ENCODE assay signal across 8 mouse cellular contexts in the genomic region with DNA sequence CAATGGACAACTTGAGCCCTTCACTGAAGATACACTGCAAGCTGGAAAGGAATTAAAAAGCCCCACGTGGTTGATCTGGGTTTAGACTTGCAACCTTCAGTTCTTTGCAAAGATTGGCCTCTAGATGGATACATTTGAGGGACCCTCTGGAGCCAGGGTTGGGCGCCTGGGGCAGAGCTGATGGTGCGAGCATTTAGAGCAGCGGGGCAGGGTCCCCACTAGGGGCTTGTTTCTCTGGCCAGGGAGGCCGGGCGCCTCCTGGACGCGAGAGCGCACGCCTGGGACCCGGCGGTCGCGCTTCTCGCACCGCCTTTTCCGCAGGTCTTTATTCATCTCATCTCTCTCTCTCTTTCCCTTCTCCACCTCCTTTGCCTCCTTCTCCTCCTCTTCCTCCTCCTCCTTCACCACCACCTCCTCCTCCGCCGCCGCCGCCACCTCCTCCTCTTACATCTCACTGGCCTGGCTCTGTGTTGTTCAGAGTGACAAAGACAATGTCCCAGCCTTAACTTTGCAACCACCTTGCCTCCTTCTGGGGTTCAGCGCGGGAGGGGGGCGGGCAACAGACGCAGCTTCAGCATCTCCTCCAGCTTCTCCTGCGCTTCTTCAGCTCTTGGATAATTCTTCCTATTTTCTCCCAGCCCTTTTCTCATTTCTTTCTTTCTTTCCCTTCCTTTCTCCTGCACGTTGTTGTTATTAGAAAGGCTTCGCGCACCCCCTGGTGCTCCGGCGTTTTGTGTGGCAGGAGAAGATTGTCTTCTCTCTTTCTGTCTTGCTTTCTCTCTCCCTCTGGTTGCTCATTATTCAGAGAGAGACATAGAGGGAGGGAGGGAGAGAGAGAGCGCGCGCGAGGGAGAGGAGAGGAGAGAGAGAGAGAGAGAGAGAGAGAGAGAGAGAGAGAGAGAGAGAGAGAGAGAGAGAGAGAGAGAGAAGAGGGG. TPM values are rescaled to one million over a fixed set of nuclear protein-coding genes. Genes with fewer than 3 reads are reported as not detected.
A peak's percentile ranks its signal among the peaks of the same experiment; 100 is the strongest.
DNase-seq lines count a peak whose midpoint lies in the region; ATAC-seq and TF ChIP-seq lines count a peak whose summit lies in the region.

No protein-coding gene starts in this region.

- TF ChIP-seq CTCF in cerebellum, adult 2 months (IDR thresholded peaks at IDR 0.05; ENCODE audit: borderline replicate concordance, insufficient read depth, low read depth, low read length), result no peak
- TF ChIP-seq CTCF in kidney, adult 2 months (conservative IDR thresholded peaks at IDR 0.05; ENCODE audit: insufficient read depth, insufficient read length, low read depth, low read length), result 0 out of 2 replicates have a peak, but pooled peaks have one; percentile 28
- no peak for TF ChIP-seq CTCF in liver, postnatal 0 days (IDR thresholded peaks at IDR 0.05; ENCODE audit: low read depth)

- no peaks in the 10 kb centered on the region for H3K36me3 ChIP-seq in kidney, adult 2 months (ENCODE audit: control insufficient read depth, insufficient read depth, low read length)
- no peaks in the 10 kb centered on the region for H3K36me3 ChIP-seq in liver, postnatal 0 days (replicated peaks; ENCODE audit: insufficient read depth, low read length)

- WGBS in cerebellum, adult 2 months, result under 1% methylated on average over 32 of the region's 35 CpGs
- WGBS in kidney, adult 2 months, result 2% methylated on average over 35 of the region's 35 CpGs
- 1% methylated on average over 31 of the region's 35 CpGs for WGBS in liver, postnatal 0 days (ENCODE audit: insufficient replicate concordance)

- H3K4me1 ChIP-seq in cerebellum, adult 2 months (ENCODE audit: control insufficient read depth, insufficient read depth, low read length), result no peaks in the 10 kb centered on the region; the same call in 1 of the 2 replicates
- peaks cover 5% of the 10 kb centered on the region; the same call in 1 of the 2 replicates for H3K4me1 ChIP-seq in kidney, adult 2 months (ENCODE audit: control insufficient read depth, insufficient read depth, low read length)
- peaks cover 6% of the 10 kb centered on the region for H3K4me1 ChIP-seq in liver, postnatal 0 days (ENCODE audit: insufficient read depth)

- H3K27me3 ChIP-seq in cerebellum, adult 2 months (ENCODE audit: control insufficient read depth, insufficient read depth, low read length), result no peaks in the 10 kb centered on the region; the same call in 1 of the 2 replicates
- H3K27me3 ChIP-seq in kidney, adult 2 months (replicated peaks; ENCODE audit: control insufficient read depth, insufficient read depth, low read length), result no peaks in the 10 kb centered on the region
- peaks cover 58% of the 10 kb centered on the region for H3K27me3 ChIP-seq in liver, postnatal 0 days (ENCODE audit: insufficient read depth, low read length)

- no peak for ATAC-seq in liver, postnatal 0 days
- no peak for ATAC-seq in megakaryocyte-erythroid progenitor cell, adult 5-6 weeks (replicated peaks; ENCODE audit: low FRiP score, low TSS enrichment, poor library complexity, severe bottlenecking)

- no peak for TF ChIP-seq EP300 in liver, postnatal 0 days (IDR thresholded peaks at IDR 0.05; ENCODE audit: low read depth)

- no peak overlapping the region for H3K9ac ChIP-seq in liver, postnatal 0 days (replicated peaks)

- peak overlapping the region; percentile 80 for H3K4me3 ChIP-seq in cerebellum, adult 2 months (replicated peaks; ENCODE audit: insufficient read depth, low read depth, low read length)
- peak overlapping the region; percentile 77 for H3K4me3 ChIP-seq in kidney, adult 2 months (ENCODE audit: insufficient read depth, low read depth, low read length)
- H3K4me3 ChIP-seq in liver, postnatal 0 days (ENCODE audit: low read depth, low read length), result peak overlapping the region; percentile 48

- H3K9me3 ChIP-seq in liver, postnatal 0 days (ENCODE audit: low read length), result no peaks in the 10 kb centered on the region

- H3K27ac ChIP-seq in cerebellum, adult 2 months (ENCODE audit: insufficient read depth, low read length), result peak overlapping the region; percentile 41; the same call in 1 of the 2 replicates
- H3K27ac ChIP-seq in kidney, adult 2 months (ENCODE audit: insufficient read depth, low read depth, low read length), result peak overlapping the region; percentile 68
- H3K27ac ChIP-seq in liver, postnatal 0 days (ENCODE audit: low read depth), result no peak overlapping the region

- peak overlapping the region; percentile 71 for H3K4me2 ChIP-seq in liver, postnatal 0 days (ENCODE audit: low read depth, low read length)

- DNase-seq in ovary, postnatal 36 days (ENCODE audit: low spot score), result peak; percentile 32
- DNase-seq in ovary, adult 18-20 months (ENCODE audit: low spot score), result no peak
- peak; percentile 42 to 47 for DNase-seq in cerebellum, adult 2 months
- DNase-seq in forelimb bud, embryonic 11.5 days (ENCODE audit: low read depth, low spot score), result peak; percentile 83
- peak; percentile 53 for DNase-seq in kidney, adult 2 months
- no peak for DNase-seq in liver, postnatal 0 days
- peak; percentile 57 for DNase-seq in right cerebral cortex, postnatal 4 days

- TF ChIP-seq POLR2A in cerebellum, adult 2 months (IDR thresholded peaks at IDR 0.05; ENCODE audit: borderline replicate concordance, insufficient read depth, low read length), result no peak
- no peak for TF ChIP-seq POLR2A in kidney, adult 2 months (IDR thresholded peaks at IDR 0.05; ENCODE audit: low read depth, low read length)

RNA-seq across cellular contexts. Expression of a gene that starts 2.5 kb away (rescaled TPM):
- 15.9 and 17.5 TPM in 2 replicates for polyA plus RNA-seq in cerebellum, adult 2 months (2012; rRNA removed)
- 8.7 and 10.2 TPM in 2 replicates for polyA plus RNA-seq in kidney, adult 2 months (2012; rRNA removed)
- 0.08 and 0.14 TPM in 2 replicates for polyA plus RNA-seq in liver, postnatal 0 days (2015; fragmentation: Nextera tagmentation; extraction: Ambion mirVana)
- 1.0 TPM in 1 of 2 replicates, not detected in the other for total RNA-seq in megakaryocyte-erythroid progenitor cell, adult 5-6 weeks (2014; fragmentation: Nextera tagmentation)
- total RNA-seq in megakaryocyte-erythroid progenitor cell, adult 5-6 weeks (2017), result 0.57 and 0.99 TPM in 2 replicates

Comparison
In these comparisons a context has a peak if more than half of its experiments do, and no peak if none do; other contexts are left out.
1. DNase-seq: peak in ovary, postnatal 36 days (single experiment), cerebellum, adult 2 months (2 of 2), forelimb bud, embryonic 11.5 days (single experiment), kidney, adult 2 months (single experiment) and right cerebral cortex, postnatal 4 days (single experiment); none in ovary, adult 18-20 months (single experiment) and liver, postnatal 0 days (single experiment).
2. Peak in every context shown above with its lines, with median percentiles within 50 percentile points of each other: H3K4me3 ChIP-seq.